Mouse (Mus musculus): ENCODE data around the gene Itgax.

DNA sequence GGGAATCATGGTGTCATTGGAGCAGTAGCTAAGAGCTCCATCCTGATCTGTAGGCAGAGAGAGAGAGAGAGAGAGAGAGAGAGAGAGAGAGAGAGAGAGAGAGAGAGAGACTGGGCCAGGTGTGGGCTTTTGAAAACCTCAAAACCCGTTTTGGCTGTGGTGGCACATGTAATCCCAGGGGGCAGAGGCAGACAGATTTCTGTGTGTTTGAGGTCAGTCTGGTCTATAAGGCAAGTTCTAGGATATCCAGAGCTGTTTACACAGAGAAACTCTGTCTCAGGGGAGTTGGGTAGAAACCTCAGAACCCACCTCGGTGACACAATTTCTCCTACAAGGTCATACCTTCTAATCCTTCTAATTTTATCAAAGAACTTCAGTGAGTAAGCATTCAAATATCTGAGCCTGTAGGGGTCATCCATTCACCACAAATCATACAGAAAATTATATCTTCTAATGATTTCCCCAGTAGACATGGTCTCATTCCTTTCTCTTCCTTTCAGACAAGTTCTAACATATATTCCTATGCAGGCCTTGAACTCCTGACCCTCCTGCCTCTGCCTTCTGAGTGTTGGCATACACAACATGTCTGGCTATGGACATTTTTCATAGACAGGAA is 28.5 kb upstream of the Itgax start:
- TF ChIP-seq GATA1 (IDR thresholded peaks at IDR 0.05; ENCODE audit: low read length): no peak
- no peak for TF ChIP-seq TAL1 (IDR thresholded peaks at IDR 0.05; ENCODE audit: low read length)

All from erythroblast, embryonic 14.5 days (primary cell).